Mouse (Mus musculus) kidney, adult 2 months (tissue): ENCODE data around the gene Tmeff2.

Experiments
- CTCF ChIP-seq: fragments of 200-500 bp; conservative IDR thresholded peaks from 2 replicates; pipeline ENCODE4 v1.5.1; 2011; ENCODE audit warnings: low read depth, mild to moderate bottlenecking, control low read depth, low read length, moderate library complexity, mixed read lengths; ENCODE audit not compliant: insufficient read depth, insufficient read length
- POLR2A ChIP-seq: fragments of 200-500 bp; IDR thresholded peaks from one replicate; pipeline ENCODE4 v1.6.1; 2011; ENCODE audit warnings: low read depth, low read length, control low read depth

DNA sequence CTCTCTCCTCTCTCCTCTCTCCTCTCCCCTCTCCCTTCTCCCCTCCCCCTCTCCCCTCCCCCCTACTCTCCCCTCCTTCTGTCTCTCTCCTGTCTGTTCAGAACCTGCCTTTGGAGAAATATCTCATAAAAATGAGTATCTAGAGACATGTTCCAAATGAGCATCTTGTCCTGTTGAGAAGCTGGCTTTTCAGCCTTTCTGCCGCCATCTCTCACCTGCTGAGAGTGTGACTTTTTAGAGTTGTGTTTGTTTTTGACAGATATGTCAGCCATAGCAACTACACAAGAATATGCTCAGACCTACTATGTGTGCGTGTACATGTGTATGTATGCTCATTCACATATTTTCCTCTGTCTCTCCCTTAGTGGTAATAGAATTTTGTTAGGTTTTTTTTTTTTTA, 283.8 kb downstream of the Tmeff2 start:
- TF ChIP-seq CTCF (no peak), POLR2A (no peak)
